Comparison of ENCODE assay signal across 24 mouse cellular contexts in the genomic region with DNA sequence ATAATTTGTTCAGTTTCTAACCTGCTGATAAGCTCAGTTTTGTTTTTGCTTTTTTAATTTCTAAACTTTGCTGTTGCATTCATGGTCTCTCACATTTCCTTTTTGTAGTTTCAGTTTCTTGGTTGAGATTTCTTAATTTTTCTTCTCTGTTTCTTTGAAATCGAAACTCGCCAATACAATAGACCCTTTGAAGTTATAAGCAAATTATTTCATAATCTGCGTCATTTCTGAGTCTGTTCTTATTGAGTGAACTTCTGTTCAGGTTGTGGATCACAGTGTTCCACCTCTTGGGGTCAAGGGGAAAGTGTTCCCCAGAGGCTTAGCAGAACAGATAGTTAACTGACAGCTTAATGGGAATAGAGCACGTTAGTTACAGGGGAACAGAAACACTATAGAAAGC. TPM values are rescaled to one million over a fixed set of nuclear protein-coding genes. Genes with fewer than 3 reads are reported as not detected.
A peak's percentile ranks its signal among the peaks of the same experiment; 100 is the strongest.
DNase-seq lines count a peak whose midpoint lies in the region; ATAC-seq lines count a peak whose summit lies in the region.
"Had no signal": no experiment of that assay in that cellular context is flagged by ENCODE, and none has a peak within 500 bp of the region (broad histone marks: within the 10 kb centered on the region; RNA-seq: fewer than 3 reads in every experiment).

No protein-coding gene starts in this region.

- peak; percentile 14 for DNase-seq in CD4-positive helper T cell, adult 2 months (ENCODE audit: low read depth, low spot score)
- peak; percentile 53 for DNase-seq in induced T-regulatory cell, adult 2 months (ENCODE audit: low read depth)
- peak; percentile 49 for DNase-seq in splenic B cell, adult 2 months (ENCODE audit: low read depth, low spot score)
- DNase-seq in thymus, adult 18-20 months: no peak
- DNase-seq in spleen, postnatal 10 days (ENCODE audit: low spot score in 2 of 2): no peak
- DNase-seq: adrenal gland, adult 8-10 months; B cell, adult 2 months; cerebellum, adult 18-20 months; cerebellum, adult 9-11 months; cerebellum, postnatal 36 days; gastrocnemius, adult 2 months; gastrocnemius, postnatal 25 days; heart, adult 11 months; heart, postnatal 36 days had no signal

- no peaks in the 10 kb centered on the region for H3K36me3 ChIP-seq in splenic B cell, adult 2 months (ENCODE audit: control insufficient read depth, insufficient read depth, low read length, poor library complexity, severe bottlenecking)
- H3K36me3 ChIP-seq: embryonic facial prominence, embryonic 15.5 days; forebrain, embryonic 10.5 days; heart, embryonic 13.5 days; hindbrain, embryonic 12.5 days had no signal

- peak; percentile 75 for ATAC-seq in CD4-positive, CD25-positive, alpha-beta regulatory T cell, adult 4 months
- ATAC-seq in cerebellum, adult (ENCODE audit: insufficient number of reproducible peaks, low FRiP score, low TSS enrichment): no peak
- ATAC-seq: forebrain, embryonic 14.5 days; hindbrain, embryonic 16.5 days; intestine, embryonic 16.5 days had no signal

- no peaks in the 10 kb centered on the region for H3K27me3 ChIP-seq in splenic B cell, adult 2 months (ENCODE audit: control insufficient read depth, insufficient read depth, low read length, poor library complexity, severe bottlenecking)
- H3K27me3 ChIP-seq: embryonic facial prominence, embryonic 15.5 days; heart, embryonic 13.5 days; hindbrain, embryonic 12.5 days had no signal

RNA-seq across cellular contexts. Expression of a gene that starts 47.2 kb away (rescaled TPM):
- under 1 TPM; 0.15 to 0.33 TPM for polyA plus RNA-seq in CD4-positive, CD25-positive, alpha-beta regulatory T cell, adult 4 months (2017; shearing (Covaris generic))
- polyA plus RNA-seq: erythroblast, embryonic 14.5 days had no signal

Comparison
In these comparisons a context has a peak if more than half of its experiments do, and no peak if none do; other contexts are left out.
1. DNase-seq: peak in CD4-positive helper T cell, adult 2 months (single experiment), induced T-regulatory cell, adult 2 months (single experiment) and splenic B cell, adult 2 months (single experiment); none in thymus, adult 18-20 months (0 of 2) and spleen, postnatal 10 days (0 of 2).